Mouse (Mus musculus) limb, embryonic 15.5 days (tissue): ENCODE results near the gene Krt71. TPM values are rescaled to one million over a fixed set of nuclear protein-coding genes. Genes with fewer than 3 reads are reported as not detected.
"Not testable (repeated sequence)": the region's sequence is repeated elsewhere in the genome, so short reads cannot be mapped to it uniquely, and the experiment has no call there.

Experiments
- ATAC-seq: fragments of 200-750 bp; cut with Nextera tagmentation; 2 replicates; pipeline ENCODE4 v1.8.0; 2017; ENCODE audit warnings: low read depth, moderate TSS enrichment; ENCODE audit not compliant: insufficient number of reproducible peaks, low FRiP score, low TSS enrichment
- H3K27ac ChIP-seq: fragments of 300-500 bp; sonication (generic); 2 replicates; pipeline ENCODE4 v1.5.1; 2015; ENCODE audit warnings: moderate library complexity, mild to moderate bottlenecking, inconsistent platforms
- H3K27me3 ChIP-seq: fragments of 300-500 bp; sonication (generic); 2 replicates; pipeline ENCODE4 v1.6.1; 2015; ENCODE audit warnings: inconsistent platforms
- H3K36me3 ChIP-seq: fragments of 300-500 bp; sonication (generic); 2 replicates; pipeline ENCODE4 v1.6.1; 2015; ENCODE audit warnings: inconsistent platforms
- H3K4me1 ChIP-seq: fragments of 300-500 bp; sonication (generic); 2 replicates; pipeline ENCODE4 v1.6.1; 2015; ENCODE audit warnings: inconsistent platforms
- H3K4me2 ChIP-seq: fragments of 300-500 bp; sonication (generic); 2 replicates; pipeline ENCODE4 v1.6.1; 2015; ENCODE audit warnings: mild to moderate bottlenecking, inconsistent platforms
- H3K4me3 ChIP-seq: fragments of 300-500 bp; sonication (generic); 2 replicates; pipeline ENCODE4 v1.5.1; 2015; ENCODE audit warnings: mild to moderate bottlenecking, inconsistent platforms
- H3K9ac ChIP-seq: fragments of 300-500 bp; sonication (generic); 2 replicates; pipeline ENCODE4 v1.6.1; 2015; ENCODE audit warnings: inconsistent platforms
- H3K9me3 ChIP-seq: fragments of 300-500 bp; sonication (generic); 2 replicates; pipeline ENCODE4 v1.6.1; 2016; ENCODE audit warnings: inconsistent platforms
- WGBS: fragments of 180-500 bp; shearing (Covaris S2); methylation state at CpG from one replicate; pipeline ENCODE4 v1.1.7; 2015; 5-methylcytosine and 5-hydroxymethylcytosine counted together
- polyA plus RNA-seq: library from polyadenylated mRNA; unstranded; fragments of >200 nt; fragmentation: Nextera tagmentation; extraction: Ambion mirVana; gene quantifications from 2 replicates; pipeline ENCODE4 v1.2.1, GENCODE M21; 2015

The Krt71 gene
- polyA plus RNA-seq, 1 experiment from 2014 or later: not detected

DNA sequence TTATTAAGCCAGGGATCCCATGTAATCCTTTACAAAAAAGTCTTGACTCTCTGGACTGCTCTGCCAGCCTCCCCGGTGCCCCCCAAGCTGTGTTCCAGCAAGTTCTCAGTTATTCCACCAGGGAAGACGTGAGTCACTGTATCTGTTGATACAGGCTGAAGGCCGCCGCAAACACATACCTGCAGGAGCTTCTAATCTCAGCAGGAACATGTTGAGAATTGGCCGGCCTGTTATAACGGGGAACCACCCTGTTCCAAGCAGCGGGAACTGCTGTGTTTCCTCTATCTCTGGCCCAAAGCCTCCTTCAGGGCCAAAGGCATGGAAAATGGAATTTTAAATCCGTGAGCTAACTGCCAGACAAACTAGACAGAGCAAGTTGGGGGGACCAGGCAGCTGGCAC, 29.2 kb downstream of the Krt71 start:
- Histone ChIP-seq H3K9ac (no peak overlapping the region), H3K27ac (peak overlapping the region; percentile 50), H3K27me3 (no peaks in the 10 kb centered on the region), H3K4me1 (peaks cover 5% of the 10 kb centered on the region; the same call in 1 of the 2 replicates), H3K36me3 (no peaks in the 10 kb centered on the region), H3K4me2 (0 out of 2 replicates have a peak overlapping the region, but pooled peaks have one; percentile 5), H3K9me3 (no peaks in the 10 kb centered on the region), H3K4me3 (no peak overlapping the region)
- no peak for ATAC-seq
- WGBS: 54% methylated on average over 8 of the region's 8 CpGs

DNA sequence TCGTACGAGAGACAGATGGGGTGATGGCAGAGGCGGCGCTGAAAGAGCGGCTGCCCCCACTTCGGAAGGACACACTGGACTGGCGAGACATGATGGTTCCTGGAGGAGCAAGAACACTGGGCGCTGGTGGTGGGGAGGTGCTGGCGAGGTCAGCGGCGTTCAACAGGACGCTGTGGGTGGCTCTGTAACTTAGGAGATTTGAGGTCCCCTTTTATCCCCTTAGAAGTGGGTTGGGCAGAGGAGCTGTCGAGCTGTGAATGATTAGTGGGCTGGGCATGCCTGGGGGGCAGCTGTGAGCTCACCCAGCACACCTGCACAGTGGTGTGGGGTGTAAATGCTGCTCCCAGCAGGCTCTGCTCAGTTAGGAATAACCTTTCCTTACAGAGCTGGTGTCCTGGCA, 30.2 kb downstream of the Krt71 start, which contains the start of gene Krt5:
Krt5 (minus strand) TSS at position 179 of the 400 bp plus-strand sequence.
- no peak for ATAC-seq
- WGBS: 53% methylated on average over 13 of the region's 13 CpGs
- Histone ChIP-seq H3K4me3 (peak within 1 kb of the TSS; percentile 33), H3K9ac (no peak within 1 kb of the TSS), H3K27me3 (no peaks in the 10 kb centered on the region), H3K4me2 (0 out of 2 replicates have a peak within 1 kb of the TSS, but pooled peaks have one; percentile 5), H3K4me1 (peaks cover 5% of the 10 kb centered on the region; the same call in 1 of the 2 replicates), H3K9me3 (no peaks in the 10 kb centered on the region), H3K36me3 (no peaks in the 10 kb centered on the region), H3K27ac (peak within 1 kb of the TSS; percentile 50)

DNA sequence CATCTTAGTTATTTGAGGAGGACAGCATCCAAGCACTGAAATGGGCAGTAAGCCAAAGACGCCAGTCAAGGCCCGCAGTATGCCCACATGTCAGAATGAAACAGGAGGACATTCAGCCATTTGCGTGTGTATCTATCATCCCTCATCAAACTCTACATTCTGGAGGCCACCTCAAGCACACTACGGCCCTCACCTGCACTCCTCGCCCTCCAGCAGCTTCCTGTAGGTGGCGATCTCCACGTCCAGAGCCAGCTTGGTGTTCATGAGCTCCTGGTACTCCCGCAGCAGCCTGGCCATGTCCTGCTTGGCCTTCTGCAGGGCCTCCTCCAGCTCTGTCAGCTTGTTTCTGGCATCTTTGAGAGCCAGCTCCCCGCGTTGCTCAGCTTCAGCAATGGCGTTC, 34.2 kb downstream of the Krt71 start:
- ATAC-seq: no peak
- Histone ChIP-seq H3K27me3 (no peaks in the 10 kb centered on the region), H3K4me2 (no peak overlapping the region), H3K9me3 (no peaks in the 10 kb centered on the region), H3K4me3 (no peak overlapping the region), H3K36me3 (no peaks in the 10 kb centered on the region), H3K9ac (no peak overlapping the region), H3K27ac (no peak overlapping the region), H3K4me1 (no peaks in the 10 kb centered on the region)
- WGBS: 62% methylated on average over 11 of the region's 11 CpGs

DNA sequence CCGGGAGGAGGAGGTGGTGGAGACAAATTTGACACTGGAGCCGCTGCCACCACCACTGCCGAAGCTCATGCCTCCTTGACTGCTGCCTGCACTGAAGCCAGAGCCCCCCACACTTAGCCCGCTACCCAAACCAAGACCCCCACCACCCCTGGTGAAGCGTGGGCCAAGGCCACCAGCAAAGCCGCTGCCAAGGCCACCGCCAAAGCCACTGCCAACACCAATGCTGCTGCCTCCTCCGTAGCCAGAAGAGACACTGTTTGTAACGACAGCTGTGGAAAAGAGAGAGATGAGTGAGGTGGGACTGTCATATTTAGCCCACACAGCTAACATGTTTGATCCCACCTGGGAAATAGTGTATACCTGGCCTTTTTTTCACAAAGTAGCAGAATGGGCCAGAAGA, 35.5 kb downstream of the Krt71 start:
- H3K27ac ChIP-seq: no peak overlapping the region
- H3K4me1 ChIP-seq: no peaks in the 10 kb centered on the region
- no peak overlapping the region for H3K9ac ChIP-seq
- 81% methylated on average over 9 of the region's 9 CpGs for WGBS
- H3K9me3 ChIP-seq: no peaks in the 10 kb centered on the region
- no peak overlapping the region for H3K4me2 ChIP-seq
- H3K4me3 ChIP-seq: no peak overlapping the region
- H3K27me3 ChIP-seq: no peaks in the 10 kb centered on the region
- no peaks in the 10 kb centered on the region for H3K36me3 ChIP-seq
- no peak for ATAC-seq

DNA sequence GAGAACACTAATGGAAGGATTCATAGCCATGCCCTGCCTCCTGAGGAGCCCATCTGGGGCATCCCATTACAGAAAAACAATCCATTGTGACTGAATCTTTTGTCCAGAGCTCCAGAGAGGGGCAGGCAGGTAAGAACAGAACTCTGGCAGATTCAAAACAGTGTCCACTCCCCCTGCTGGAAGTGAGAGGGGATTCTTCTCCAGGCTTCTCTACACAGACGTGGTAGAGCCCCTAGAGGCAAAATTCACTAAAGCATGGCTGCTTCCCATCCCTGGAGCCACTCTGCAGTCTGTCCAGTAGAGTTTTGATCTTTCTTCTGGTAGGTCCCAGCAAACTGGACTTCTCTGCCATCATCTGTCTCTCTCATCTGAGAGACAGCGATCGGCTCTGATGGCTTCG, 38.8 kb downstream of the Krt71 start:
- no peaks in the 10 kb centered on the region for H3K4me1 ChIP-seq
- 72% methylated on average over 4 of the region's 4 CpGs for WGBS
- no peak overlapping the region for H3K4me2 ChIP-seq
- no peak overlapping the region for H3K27ac ChIP-seq
- no peak for ATAC-seq
- no peaks in the 10 kb centered on the region for H3K36me3 ChIP-seq
- no peaks in the 10 kb centered on the region for H3K9me3 ChIP-seq
- no peaks in the 10 kb centered on the region for H3K27me3 ChIP-seq
- H3K9ac ChIP-seq: no peak overlapping the region
- no peak overlapping the region for H3K4me3 ChIP-seq

DNA sequence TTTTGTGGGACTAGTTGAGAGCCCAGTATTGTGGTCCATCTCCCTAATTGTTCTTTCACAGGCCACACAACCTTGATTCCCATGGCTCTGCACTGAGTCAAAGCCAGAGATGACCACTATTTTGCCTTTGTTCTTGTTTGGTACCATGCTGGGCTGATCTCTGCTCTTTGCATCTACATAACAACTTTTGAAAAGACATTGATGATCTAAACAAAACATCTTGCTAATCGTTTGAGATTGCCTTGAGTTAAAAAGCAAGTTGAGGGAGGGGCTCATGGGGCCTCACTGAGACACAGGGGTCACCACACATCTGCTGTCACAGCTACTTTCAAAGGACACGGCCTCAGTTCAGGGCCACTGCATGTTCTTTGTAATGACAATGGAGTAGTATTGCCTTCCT, 40.5 kb downstream of the Krt71 start:
- no peaks in the 10 kb centered on the region for H3K27me3 ChIP-seq

DNA sequence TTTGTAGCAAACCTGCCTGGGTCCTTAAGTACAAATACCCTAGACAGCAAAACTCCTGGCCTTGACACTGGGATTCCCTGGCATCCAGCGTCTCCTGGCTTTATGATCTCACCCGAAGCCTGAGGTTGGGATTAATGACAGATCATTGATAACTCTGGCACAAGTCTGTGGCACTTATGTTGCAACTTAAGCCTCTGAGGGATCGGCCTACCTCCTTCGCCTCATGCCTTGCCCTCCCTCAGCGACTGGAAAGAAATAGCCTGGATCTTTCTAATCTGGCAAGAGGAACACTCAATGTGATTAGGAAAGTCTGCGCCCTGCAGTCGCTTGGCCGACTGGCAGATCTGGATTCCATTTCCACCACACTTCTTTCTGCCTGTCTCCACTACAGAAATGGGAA, 43.0 kb downstream of the Krt71 start:
- no peaks in the 10 kb centered on the region for H3K27me3 ChIP-seq
- H3K36me3 ChIP-seq: no peaks in the 10 kb centered on the region
- no peak overlapping the region for H3K4me3 ChIP-seq
- H3K9me3 ChIP-seq: no peaks in the 10 kb centered on the region
- H3K27ac ChIP-seq: no peak overlapping the region
- WGBS: 55% methylated on average over 8 of the region's 8 CpGs
- no peaks in the 10 kb centered on the region for H3K4me1 ChIP-seq
- H3K4me2 ChIP-seq: no peak overlapping the region
- H3K9ac ChIP-seq: no peak overlapping the region
- ATAC-seq: no peak

More for the DNA sequence above, 40.5 kb downstream of the Krt71 start:
- no peaks in the 10 kb centered on the region for H3K4me1 ChIP-seq
- H3K36me3 ChIP-seq: no peaks in the 10 kb centered on the region
- no peaks in the 10 kb centered on the region for H3K9me3 ChIP-seq
- no peak for ATAC-seq
- H3K4me3 ChIP-seq: no peak overlapping the region
- H3K4me2 ChIP-seq: no peak overlapping the region
- WGBS: 33% methylated on average over 2 of the region's 2 CpGs
- H3K9ac ChIP-seq: no peak overlapping the region
- H3K27ac ChIP-seq: no peak overlapping the region

DNA sequence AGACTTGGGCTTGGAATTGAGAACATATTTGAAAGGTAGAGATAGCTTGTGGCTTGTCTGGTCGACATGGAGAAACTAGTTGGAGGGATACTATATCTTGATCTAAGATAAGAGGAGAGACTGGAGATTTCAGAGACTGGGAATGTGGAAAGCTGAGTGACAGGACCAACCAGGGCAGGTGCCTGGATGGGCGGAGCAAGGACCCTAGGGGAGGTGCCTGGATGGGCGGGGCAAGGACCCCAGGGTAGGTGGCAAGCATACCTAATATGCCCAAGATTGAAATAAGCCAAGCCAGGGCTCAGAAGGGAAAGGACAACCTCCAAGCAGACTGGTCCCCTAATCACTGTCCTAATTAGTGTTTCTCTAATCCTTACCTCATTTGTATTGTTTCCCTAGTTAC, 43.7 kb downstream of the Krt71 start:
- ATAC-seq: no peak
- H3K27ac ChIP-seq: no peak overlapping the region
- WGBS: 49% methylated on average over 3 of the region's 3 CpGs

DNA sequence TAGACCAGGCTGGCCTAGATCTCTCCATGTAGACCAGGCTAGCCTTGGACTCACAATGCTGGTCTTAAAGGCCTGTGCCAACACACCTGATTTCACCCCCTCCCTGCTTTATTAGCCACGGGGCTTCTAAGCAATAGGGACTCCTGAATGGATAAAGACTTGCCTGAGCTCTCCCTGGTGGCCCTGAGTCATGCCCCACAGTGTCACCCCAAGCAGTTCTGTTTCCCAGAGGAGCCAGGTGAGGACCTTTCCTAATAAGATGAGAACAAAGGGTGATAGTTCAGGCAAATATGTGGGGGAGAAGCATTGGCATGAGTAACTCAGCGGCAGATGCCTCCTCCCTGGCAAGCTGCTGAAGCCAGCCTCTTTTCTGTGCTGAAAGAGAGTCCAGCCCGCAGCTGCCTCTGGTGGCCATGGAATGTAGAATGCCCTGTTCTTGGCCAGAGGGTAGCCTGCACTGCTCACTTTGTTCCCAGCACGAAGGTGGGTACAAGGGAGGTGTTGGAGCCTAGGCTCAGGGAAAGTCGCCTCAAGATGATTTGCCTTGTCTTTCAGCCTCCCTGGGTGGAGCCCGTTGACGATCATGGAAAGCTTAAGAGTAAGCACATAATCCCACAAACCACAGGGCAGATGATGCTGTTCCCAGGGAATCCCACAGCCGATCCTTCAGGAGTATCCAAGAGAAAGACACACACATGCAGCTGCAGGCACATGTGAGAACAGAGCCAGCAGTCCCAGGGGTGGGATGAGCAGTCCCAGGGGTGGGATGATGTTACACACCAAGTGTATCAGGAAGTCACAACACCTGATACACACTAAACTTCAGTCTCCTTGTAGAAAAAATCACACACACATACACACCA, 45.4 kb downstream of the Krt71 start:
- H3K4me1 ChIP-seq: no peaks in the 10 kb centered on the region
- H3K27me3 ChIP-seq: no peaks in the 10 kb centered on the region
- no peak overlapping the region for H3K4me3 ChIP-seq
- no peak overlapping the region for H3K27ac ChIP-seq
- H3K36me3 ChIP-seq: no peaks in the 10 kb centered on the region
- ATAC-seq: no peak
- no peak overlapping the region for H3K4me2 ChIP-seq
- H3K9me3 ChIP-seq: no peaks in the 10 kb centered on the region
- H3K9ac ChIP-seq: no peak overlapping the region
- WGBS: 69% methylated on average over 8 of the region's 8 CpGs

More for the DNA sequence above, 43.7 kb downstream of the Krt71 start:
- H3K36me3 ChIP-seq: no peaks in the 10 kb centered on the region
- H3K27me3 ChIP-seq: no peaks in the 10 kb centered on the region
- no peak overlapping the region for H3K9ac ChIP-seq
- H3K9me3 ChIP-seq: no peaks in the 10 kb centered on the region
- H3K4me3 ChIP-seq: no peak overlapping the region
- H3K4me2 ChIP-seq: no peak overlapping the region
- H3K4me1 ChIP-seq: no peaks in the 10 kb centered on the region

DNA sequence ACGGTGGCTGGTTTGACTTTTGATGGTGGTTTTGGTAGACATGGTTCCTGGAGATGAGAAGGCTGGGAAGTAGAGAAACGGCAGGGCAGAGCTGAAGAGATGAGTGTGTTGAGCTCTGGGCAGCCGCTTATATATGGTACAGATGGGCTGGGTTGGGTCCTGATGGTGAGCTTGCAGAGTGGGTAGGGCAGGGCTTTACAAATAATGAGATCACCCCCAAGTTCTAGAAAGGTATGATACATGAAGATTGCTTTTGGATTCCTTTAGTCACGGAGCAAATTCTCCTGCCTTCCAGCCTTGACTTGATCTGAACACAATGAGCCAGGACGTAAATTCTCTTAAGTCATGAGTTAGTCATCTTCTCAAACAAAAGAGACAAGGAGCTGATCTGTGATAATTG, 48.7 kb downstream of the Krt71 start, which contains the start of gene Krt6a:
Krt6a (minus strand) TSS at position 101 of the 400 bp plus-strand sequence.
- WGBS: 77% methylated on average over 5 of the region's 5 CpGs
- Histone ChIP-seq H3K27ac (no peak within 1 kb of the TSS), H3K36me3 (no peaks in the 10 kb centered on the region)

DNA sequence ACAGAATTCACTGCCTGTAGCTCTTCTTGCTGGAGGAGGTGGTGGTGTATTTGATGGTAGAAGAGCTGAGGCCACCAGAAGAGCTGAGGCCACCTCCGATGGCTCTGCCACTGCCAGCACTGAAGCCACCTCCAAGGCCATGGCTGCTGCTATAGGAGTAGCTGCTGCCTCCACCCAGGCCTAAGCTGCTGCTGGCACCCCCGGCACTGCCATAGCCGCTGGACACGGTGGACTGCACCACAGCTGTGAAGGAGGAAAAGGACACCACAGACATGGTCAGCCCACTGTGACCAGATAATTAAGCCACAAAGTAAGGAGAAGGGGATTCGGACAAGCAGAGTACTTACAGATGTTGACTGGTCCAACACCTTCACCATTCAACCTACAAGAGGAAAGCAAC, 52.4 kb downstream of the Krt71 start:
- ATAC-seq, H3K27me3 ChIP-seq, H3K4me2 ChIP-seq, H3K27ac ChIP-seq, H3K36me3 ChIP-seq, H3K4me3 ChIP-seq, H3K9ac ChIP-seq, H3K9me3 ChIP-seq, H3K4me1 ChIP-seq: not testable (repeated sequence)
- 87% methylated on average over 5 of the region's 5 CpGs for WGBS

More for the DNA sequence above, 48.7 kb downstream of the Krt71 start, which contains the start of gene Krt6a:
- H3K4me1 ChIP-seq: no peaks in the 10 kb centered on the region
- ATAC-seq: no peak
- no peak within 1 kb of the TSS for H3K4me3 ChIP-seq
- H3K27me3 ChIP-seq: no peaks in the 10 kb centered on the region
- no peak within 1 kb of the TSS for H3K4me2 ChIP-seq
- H3K9ac ChIP-seq: no peak within 1 kb of the TSS
- no peaks in the 10 kb centered on the region for H3K9me3 ChIP-seq

DNA sequence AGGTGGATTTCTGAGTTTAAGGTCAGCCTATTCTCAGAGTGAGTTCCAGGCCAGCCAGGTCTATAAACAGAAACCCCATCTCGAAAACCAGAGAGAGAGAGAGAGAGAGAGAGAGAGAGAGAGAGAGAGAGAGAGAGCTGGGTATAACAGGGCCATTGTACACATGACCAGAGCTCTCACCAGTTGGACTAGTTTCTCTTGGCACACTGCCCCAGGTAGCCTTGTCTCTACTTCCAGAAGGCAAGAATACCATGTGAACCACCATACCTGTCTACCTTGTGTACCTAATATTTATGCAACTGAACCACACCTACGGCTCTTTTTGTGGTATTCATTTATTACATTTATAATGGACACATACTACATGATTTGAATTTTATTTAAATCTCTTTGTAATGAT, 54.7 kb downstream of the Krt71 start:
- no peak for ATAC-seq
- WGBS: 59% methylated on average over 2 of the region's 2 CpGs
- H3K9ac ChIP-seq: no peak overlapping the region
- no peak overlapping the region for H3K4me2 ChIP-seq
- no peaks in the 10 kb centered on the region for H3K36me3 ChIP-seq
- no peaks in the 10 kb centered on the region for H3K4me1 ChIP-seq
- no peak overlapping the region for H3K4me3 ChIP-seq
- no peaks in the 10 kb centered on the region for H3K9me3 ChIP-seq
- H3K27me3 ChIP-seq: no peaks in the 10 kb centered on the region
- H3K27ac ChIP-seq: no peak overlapping the region
